Mouse (Mus musculus): ENCODE data around the gene Pkp3. TPM values are rescaled to one million over a fixed set of nuclear protein-coding genes. Genes with fewer than 3 reads are reported as not detected.
A peak's percentile ranks its signal among the peaks of the same experiment; 100 is the strongest.

Pkp3 gene
- total and polyA plus RNA-seq, 3 experiments, result not detected

- no peak for TF ChIP-seq RAD21 (IDR thresholded peaks at IDR 0.05; ENCODE audit: low read depth, low read length)
- no peak for TF ChIP-seq ZC3H11A (IDR thresholded peaks at IDR 0.05; ENCODE audit: low read depth, low read length)
- TF ChIP-seq ETS1 (IDR thresholded peaks at IDR 0.05; ENCODE audit: low read depth, low read length), result peak; percentile 55; the same call in 1 of the 2 replicates
- peak; percentile 81 for TF ChIP-seq GATA1 (IDR thresholded peaks at IDR 0.05; ENCODE audit: low read depth, low read length)
- no peak for TF ChIP-seq E2F4 (IDR thresholded peaks at IDR 0.05; ENCODE audit: borderline replicate concordance, low read depth, low read length)
- no peak for TF ChIP-seq MAFK (IDR thresholded peaks at IDR 0.05; ENCODE audit: borderline replicate concordance, low read depth, low read length)
- peak; percentile 85 for TF ChIP-seq TAL1 (IDR thresholded peaks at IDR 0.05; ENCODE audit: low read length)
- peak; percentile 59 to 60; a peak in 2 of 4 replicates for TF ChIP-seq POLR2A (IDR thresholded peaks at IDR 0.05; ENCODE audit: control insufficient read depth in 1 of 2, insufficient read depth in 1 of 2, low read depth in 1 of 2, low read length in 2 of 2, poor library complexity in 1 of 2)
- no peak for TF ChIP-seq ZKSCAN1 (IDR thresholded peaks at IDR 0.05; ENCODE audit: low read depth, low read length)
- no peak for TF ChIP-seq CHD1 (IDR thresholded peaks at IDR 0.05; ENCODE audit: low read depth, low read length)
- TF ChIP-seq CTCF (IDR thresholded peaks at IDR 0.05 in 2 of 3, conservative IDR thresholded peaks at IDR 0.05 in 1 of 3; ENCODE audit: control insufficient read depth in 1 of 3, insufficient read depth in 1 of 3, low read depth in 2 of 3, low read length in 3 of 3, poor library complexity in 1 of 3, severe bottlenecking in 1 of 3), result no peak
- TF ChIP-seq BHLHE40 (IDR thresholded peaks at IDR 0.05; ENCODE audit: borderline replicate concordance, low read depth, low read length), result no peak
Observed at GRCm38 (mm10) chr7:141131024-141131820, 53.2 kb downstream of the Pkp3 start (continued).

DNA sequence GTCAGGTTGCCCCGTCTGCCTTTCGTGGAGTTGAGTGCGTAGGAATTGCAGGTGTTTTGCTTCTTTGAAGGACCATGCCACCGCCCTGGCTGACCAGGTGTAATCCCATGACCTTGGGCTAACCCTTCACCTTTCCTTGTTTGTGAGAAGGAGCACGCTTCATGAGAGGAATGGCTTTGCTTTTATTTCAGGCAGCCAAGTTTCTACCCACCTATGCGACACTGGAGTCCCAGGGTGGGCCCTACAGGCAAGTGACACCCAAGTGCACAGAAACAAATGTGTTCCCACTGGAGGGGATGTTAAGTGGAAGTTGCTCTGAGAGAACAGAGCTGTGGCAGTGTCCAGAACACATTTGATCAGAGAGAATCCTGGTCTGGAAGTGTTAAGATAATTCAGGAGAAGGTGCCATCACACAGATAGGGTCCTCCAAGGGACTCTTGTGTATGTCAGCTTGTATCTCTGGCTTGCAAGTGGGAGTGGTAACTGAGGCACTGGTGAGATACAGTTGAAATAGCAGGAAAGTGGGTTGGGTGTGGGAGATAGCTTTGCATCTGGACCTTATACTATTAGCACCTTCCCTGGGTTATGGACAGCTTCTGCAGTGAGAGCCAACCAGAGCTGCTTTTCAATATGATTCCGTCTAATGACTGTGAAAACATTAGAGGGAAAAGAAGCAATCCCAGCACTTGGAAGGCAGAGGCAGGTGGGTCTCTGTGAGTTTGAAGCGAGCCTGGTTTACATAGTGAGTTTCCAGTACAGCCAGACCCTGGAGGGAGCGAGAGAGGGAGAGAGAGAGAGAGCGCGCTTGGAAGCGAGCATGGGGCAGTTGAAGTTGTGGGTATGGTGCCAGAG, 54.1 kb downstream of the Pkp3 start:
- H3K27me3 ChIP-seq (ENCODE audit: control insufficient read depth in 1 of 2, insufficient read depth in 2 of 2, low read length in 2 of 2), result no peaks in the 10 kb centered on the region
- H3K9ac ChIP-seq (ENCODE audit: control insufficient read depth, low read depth, low read length, poor library complexity, severe bottlenecking), result peak overlapping the region; percentile 95
- DNase-seq (ENCODE audit: low read depth, low spot score), result peak; percentile 54
- H3K27ac ChIP-seq (ENCODE audit: control insufficient read depth, low read depth, low read length), result peak overlapping the region; percentile 56
- H3K4me1 ChIP-seq (ENCODE audit: control insufficient read depth in 1 of 2, insufficient read depth in 2 of 2, low read length in 2 of 2), result peaks cover 4 to 28% of the 10 kb centered on the region in 2 experiments
- H3K4me3 ChIP-seq (ENCODE audit: control insufficient read depth in 1 of 2, insufficient read depth in 1 of 2, low read depth in 2 of 2, low read length in 2 of 2), result peak overlapping the region; percentile 76 to 81
- no peaks in the 10 kb centered on the region for H3K9me3 ChIP-seq (replicated peaks; ENCODE audit: insufficient read depth, low read length)
- H3K36me3 ChIP-seq (ENCODE audit: control insufficient read depth in 1 of 2, insufficient read depth in 2 of 2, low read length in 2 of 2), result peaks cover 3 to 29% of the 10 kb centered on the region in 2 experiments
- H3K79me2 ChIP-seq (ENCODE audit: control insufficient read depth, insufficient read depth, low read length, poor library complexity), result peaks cover 17% of the 10 kb centered on the region
- TF ChIP-seq JUND (IDR thresholded peaks at IDR 0.05; ENCODE audit: low read depth, low read length) (no peak), MYC (IDR thresholded peaks at IDR 0.05; ENCODE audit: low read depth, low read length) (no peak), ZMIZ1 (IDR thresholded peaks at IDR 0.05; ENCODE audit: low read depth, low read length) (no peak), ZKSCAN1 (IDR thresholded peaks at IDR 0.05; ENCODE audit: low read depth, low read length) (no peak), SIN3A (IDR thresholded peaks at IDR 0.05; ENCODE audit: low read length) (no peak), SMC3 (IDR thresholded peaks at IDR 0.05; ENCODE audit: low read depth, low read length) (no peak), NELFE (IDR thresholded peaks at IDR 0.05; ENCODE audit: low read depth, low read length) (no peak), CTCF (IDR thresholded peaks at IDR 0.05 in 2 of 3, conservative IDR thresholded peaks at IDR 0.05 in 1 of 3; ENCODE audit: control insufficient read depth in 1 of 3, insufficient read depth in 1 of 3, low read depth in 2 of 3, low read length in 3 of 3, poor library complexity in 1 of 3, severe bottlenecking in 1 of 3) (no peak), EP300 (IDR thresholded peaks at IDR 0.05; ENCODE audit: low read depth in 1 of 2, low read length in 2 of 2) (peak; percentile 76 to 85), MXI1 (IDR thresholded peaks at IDR 0.05; ENCODE audit: low read depth, low read length) (no peak; the same call in 1 of the 2 replicates), TCF12 (IDR thresholded peaks at IDR 0.05; ENCODE audit: low read depth, low read length) (peak; percentile 81), POLR2AphosphoS5 (IDR thresholded peaks at IDR 0.05; ENCODE audit: borderline replicate concordance, low read depth, low read length) (no peak), POLR2AphosphoS2 (IDR thresholded peaks at IDR 0.05; ENCODE audit: low read length) (no peak), GATA1 (IDR thresholded peaks at IDR 0.05; ENCODE audit: low read depth, low read length) (peak; percentile 72), TAL1 (IDR thresholded peaks at IDR 0.05; ENCODE audit: low read length) (peak; percentile 84), CHD1 (IDR thresholded peaks at IDR 0.05; ENCODE audit: low read depth, low read length) (no peak), UBTF (IDR thresholded peaks at IDR 0.05; ENCODE audit: borderline replicate concordance, insufficient read depth, low read depth, low read length) (no peak), ETS1 (IDR thresholded peaks at IDR 0.05; ENCODE audit: low read depth, low read length) (no peak), POLR2A (IDR thresholded peaks at IDR 0.05; ENCODE audit: control insufficient read depth in 1 of 2, insufficient read depth in 1 of 2, low read depth in 1 of 2, low read length in 2 of 2, poor library complexity in 1 of 2) (no peak), MAX (IDR thresholded peaks at IDR 0.05; ENCODE audit: low read length) (no peak; the same call in 1 of the 2 replicates), ZC3H11A (IDR thresholded peaks at IDR 0.05; ENCODE audit: low read depth, low read length) (no peak), RCOR1 (IDR thresholded peaks at IDR 0.05; ENCODE audit: low read depth, low read length) (0 out of 2 replicates have a peak, but pooled peaks have one; percentile 38), RAD21 (IDR thresholded peaks at IDR 0.05; ENCODE audit: low read depth, low read length) (no peak), E2F4 (IDR thresholded peaks at IDR 0.05; ENCODE audit: borderline replicate concordance, low read depth, low read length) (no peak), MEF2A (IDR thresholded peaks at IDR 0.05; ENCODE audit: extremely low read depth, insufficient replicate concordance, low read depth, low read length, poor library complexity, severe bottlenecking) (no peak), MAZ (IDR thresholded peaks at IDR 0.05; ENCODE audit: low read depth, low read length) (no peak)

Data from MEL (cell line).